Mouse (Mus musculus): ENCODE measurements around the gene Gpt2.

DNA sequence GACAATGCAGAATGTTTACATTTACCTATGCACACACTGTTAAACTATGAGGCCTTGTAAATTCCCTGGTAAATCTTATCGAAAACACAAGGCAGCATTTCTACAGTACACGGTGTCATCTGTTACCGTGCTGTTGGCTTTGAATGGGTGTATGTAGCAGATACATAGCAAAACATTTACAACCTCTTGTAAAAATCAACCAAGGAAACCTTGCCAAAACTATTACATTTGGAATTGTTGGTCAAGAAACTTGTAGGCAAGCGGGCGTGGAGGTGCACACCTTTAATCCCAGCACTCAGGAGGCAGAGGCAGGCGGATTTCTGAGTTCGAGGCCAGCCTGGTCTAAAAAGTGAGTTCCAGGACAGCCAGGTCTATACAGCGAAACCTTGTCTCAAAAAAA is 71.0 kb downstream of the Gpt2 start:
- TF ChIP-seq POLR2A (IDR thresholded peaks at IDR 0.05; ENCODE audit: extremely low read depth, insufficient read depth, low read length) (no peak), CTCF (IDR thresholded peaks at IDR 0.05; ENCODE audit: low read depth, low read length) (no peak)

All from liver, adult 2 months (tissue).